Mouse (Mus musculus): ENCODE measurements around the gene Col19a1.

DNA sequence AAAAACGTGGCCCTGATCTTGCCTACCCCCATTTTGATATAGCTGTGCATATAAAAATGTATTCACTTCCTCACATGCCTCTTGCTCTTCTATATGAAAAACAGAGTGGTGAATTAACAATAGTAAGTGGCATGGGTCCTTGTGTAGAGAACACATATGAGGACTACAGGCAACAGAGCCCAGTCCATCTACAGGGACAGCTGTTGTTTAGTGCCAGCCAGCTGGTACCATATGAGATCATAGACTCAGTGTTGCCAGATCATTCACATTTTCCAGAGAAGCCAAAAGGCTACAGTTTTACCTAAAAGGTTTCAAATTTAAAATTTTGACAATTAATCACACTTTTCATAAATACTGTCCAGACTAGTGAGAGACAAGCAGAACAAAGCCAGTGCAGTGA lies 47.4 kb downstream of the Col19a1 start:
- TF ChIP-seq POLR2A (IDR thresholded peaks at IDR 0.05; ENCODE audit: low read depth, low read length) (no peak), CTCF (IDR thresholded peaks at IDR 0.05; ENCODE audit: borderline replicate concordance, insufficient read depth, low read length) (no peak)

Measured in embryonic fibroblast, embryonic 13.5 days (primary cell).